Mouse (Mus musculus) liver, embryonic 12.5 days (tissue): ENCODE measurements around the gene Cpeb4. TPM values are rescaled to one million over a fixed set of nuclear protein-coding genes. Genes with fewer than 3 reads are reported as not detected.

ENCODE experiments used
- ATAC-seq: fragments of 200-750 bp; cut with Nextera tagmentation; 2 replicates; pipeline ENCODE4 v1.8.0; 2017; ENCODE audit warnings: moderate number of reproducible peaks, mild to moderate bottlenecking, moderate library complexity
- H3K27ac ChIP-seq: fragments of 300-500 bp; sonication (generic); 2 replicates; pipeline ENCODE4 v1.5.1; 2016; ENCODE audit warnings: mild to moderate bottlenecking
- H3K27me3 ChIP-seq: fragments of 300-500 bp; sonication (generic); replicated peaks from 2 replicates; pipeline ENCODE4 v1.6.1; 2016; ENCODE audit warnings: mild to moderate bottlenecking, moderate library complexity
- H3K36me3 ChIP-seq: fragments of 300-500 bp; sonication (generic); 2 replicates; pipeline ENCODE4 v1.6.1; 2016; ENCODE audit warnings: mild to moderate bottlenecking, moderate library complexity
- H3K4me1 ChIP-seq: fragments of 300-500 bp; sonication (generic); 2 replicates; pipeline ENCODE4 v1.6.1; 2016
- H3K4me2 ChIP-seq: fragments of 300-500 bp; sonication (generic); 2 replicates; pipeline ENCODE4 v1.6.1; 2016; ENCODE audit warnings: mild to moderate bottlenecking, moderate library complexity
- H3K4me3 ChIP-seq: fragments of 300-500 bp; sonication (generic); 2 replicates; pipeline ENCODE4 v1.5.1; 2016; ENCODE audit warnings: mild to moderate bottlenecking, moderate library complexity
- H3K9ac ChIP-seq: fragments of 300-500 bp; sonication (generic); 2 replicates; pipeline ENCODE4 v1.6.1; 2016; ENCODE audit warnings: mild to moderate bottlenecking, moderate library complexity
- H3K9me3 ChIP-seq: fragments of 300-500 bp; sonication (generic); replicated peaks from 2 replicates; pipeline ENCODE4 v1.6.1; 2016; ENCODE audit warnings: mild to moderate bottlenecking, moderate library complexity
- WGBS: fragments of 180-500 bp; shearing (Covaris S2); methylation state at CpG from one replicate; pipeline ENCODE4 v1.1.7; 2016; ENCODE audit not compliant: insufficient replicate concordance; 5-methylcytosine and 5-hydroxymethylcytosine counted together
- polyA plus RNA-seq: library from polyadenylated mRNA; unstranded; fragments of >200 nt; fragmentation: Nextera tagmentation; extraction: Ambion mirVana; gene quantifications from 2 replicates; pipeline ENCODE4 v1.2.1, GENCODE M21; 2016

The Cpeb4 gene
- polyA plus RNA-seq = 21.5 and 24.7 TPM in 2 replicates

DNA sequence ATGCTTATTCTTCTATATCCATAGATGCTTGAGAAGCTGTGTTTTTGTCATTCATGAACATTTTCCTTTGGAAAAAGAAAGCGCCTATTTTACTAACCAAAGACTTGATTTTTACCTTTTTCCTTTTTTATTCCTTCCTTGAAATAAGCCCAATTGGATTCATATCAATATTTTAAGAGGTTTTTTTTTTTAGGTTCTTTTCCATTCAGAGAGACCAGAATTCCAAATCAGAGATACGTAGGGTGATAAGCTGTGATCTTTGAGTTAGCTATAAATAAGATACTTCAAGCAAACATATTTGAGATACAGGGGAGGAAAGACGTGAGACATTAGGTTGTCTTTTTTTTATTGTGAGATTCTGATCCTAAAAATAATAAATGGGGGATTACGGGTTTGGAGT is at the start of gene Cpeb4:
TSS of gene Cpeb4 (plus strand) at position 301 of the 400 bp plus-strand sequence.
- H3K9ac ChIP-seq = peak within 1 kb of the TSS; percentile 97
- peak within 1 kb of the TSS; percentile 69 for H3K4me2 ChIP-seq
- H3K4me1 ChIP-seq = peaks cover 41% of the 10 kb centered on the region
- no peak for ATAC-seq
- H3K9me3 ChIP-seq = no peaks in the 10 kb centered on the region
- no peaks in the 10 kb centered on the region for H3K27me3 ChIP-seq
- peak within 1 kb of the TSS; percentile 94 for H3K27ac ChIP-seq
- H3K36me3 ChIP-seq = peaks cover 34% of the 10 kb centered on the region
- 72% methylated on average over 4 of the region's 4 CpGs for WGBS
- peak within 1 kb of the TSS; percentile 90 for H3K4me3 ChIP-seq

DNA sequence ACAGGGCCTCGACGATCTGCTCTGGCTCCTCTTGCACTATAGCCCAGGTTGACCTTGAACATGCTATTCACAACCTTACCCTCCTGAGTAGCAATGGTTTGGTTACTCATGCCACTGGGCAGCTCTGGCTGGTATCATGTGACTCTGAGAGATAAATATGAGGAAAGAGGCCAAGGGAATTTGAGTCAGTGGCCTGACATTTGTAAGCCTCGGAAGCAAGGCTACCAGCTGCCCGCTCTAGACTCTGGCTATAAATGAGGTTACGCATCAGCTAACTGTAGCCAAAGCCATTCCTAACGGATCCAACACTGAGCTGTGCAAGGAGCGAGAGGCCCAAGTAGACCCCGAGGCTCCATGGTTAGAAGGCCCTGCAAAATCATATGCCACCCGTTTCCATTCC is 49.5 kb upstream of the Cpeb4 start:
- WGBS = 85% methylated on average over 9 of the region's 9 CpGs
- Histone ChIP-seq H3K4me3 (no peak overlapping the region), H3K27ac (no peak overlapping the region), H3K27me3 (no peaks in the 10 kb centered on the region), H3K4me1 (peaks cover 75% of the 10 kb centered on the region), H3K9me3 (no peaks in the 10 kb centered on the region), H3K9ac (no peak overlapping the region), H3K4me2 (no peak overlapping the region), H3K36me3 (no peaks in the 10 kb centered on the region)
- no peak for ATAC-seq

DNA sequence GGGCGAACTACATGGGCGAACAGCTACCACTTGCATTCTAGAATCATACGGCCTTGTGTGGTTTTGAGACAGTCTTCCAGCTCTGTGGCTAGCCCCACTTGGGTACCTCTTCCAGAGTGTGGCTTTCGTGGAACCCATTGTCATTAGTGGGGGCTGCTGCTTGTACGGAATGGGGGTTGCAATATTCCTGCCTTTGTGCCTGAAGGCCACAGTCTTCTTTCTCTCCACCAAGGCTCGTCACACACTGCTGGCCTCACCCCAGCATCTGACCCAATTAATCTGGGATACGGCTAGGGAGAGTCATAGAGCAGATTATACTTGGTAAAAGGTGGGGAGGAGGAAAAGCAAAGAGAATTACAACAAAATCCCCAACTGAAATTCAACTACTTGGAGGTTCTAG is 48.5 kb upstream of the Cpeb4 start:
- no peaks in the 10 kb centered on the region for H3K36me3 ChIP-seq
- peak overlapping the region; percentile 78 for H3K27ac ChIP-seq
- peaks cover 84% of the 10 kb centered on the region for H3K4me1 ChIP-seq
- 86% methylated on average over 7 of the region's 7 CpGs for WGBS
- H3K9me3 ChIP-seq = no peaks in the 10 kb centered on the region
- H3K27me3 ChIP-seq = no peaks in the 10 kb centered on the region
- H3K4me2 ChIP-seq = no peak overlapping the region
- H3K9ac ChIP-seq = no peak overlapping the region
- no peak for ATAC-seq
- no peak overlapping the region for H3K4me3 ChIP-seq

DNA sequence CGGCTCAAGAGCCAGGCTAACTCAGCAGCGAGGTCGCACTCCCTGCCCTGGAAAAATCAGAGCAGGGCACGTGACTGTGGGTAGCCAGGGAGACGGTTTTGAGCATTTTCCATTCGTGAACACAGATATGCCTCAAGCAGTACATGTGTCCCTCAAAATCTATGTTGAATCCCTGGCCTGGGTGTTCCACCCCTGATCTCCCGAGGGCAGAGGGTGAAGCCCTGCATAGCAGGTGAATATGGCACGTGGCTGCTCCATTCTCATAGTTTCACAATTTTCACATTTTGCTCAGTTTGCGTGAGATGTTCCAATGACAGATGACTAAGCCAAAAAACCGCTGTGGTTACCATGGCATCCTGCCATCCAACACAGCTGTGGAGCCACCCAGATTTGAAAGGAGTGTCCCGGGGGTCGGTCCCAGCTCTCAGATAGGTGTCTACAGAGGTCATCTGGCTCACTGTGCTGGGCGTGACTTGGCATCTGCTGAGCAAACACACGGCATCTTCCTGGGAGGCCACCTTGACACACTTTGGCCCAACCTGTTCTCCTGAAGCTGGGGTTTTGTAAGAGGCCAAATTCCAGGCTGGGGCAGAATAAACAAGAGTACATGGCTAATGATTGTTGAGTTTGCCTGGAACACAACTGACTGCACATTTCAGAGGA is 47.4 kb upstream of the Cpeb4 start:
- peak; percentile 79 for ATAC-seq
- peak overlapping the region; percentile 78 for H3K27ac ChIP-seq
- peak overlapping the region; percentile 16; the same call in 1 of the 2 replicates for H3K4me2 ChIP-seq

DNA sequence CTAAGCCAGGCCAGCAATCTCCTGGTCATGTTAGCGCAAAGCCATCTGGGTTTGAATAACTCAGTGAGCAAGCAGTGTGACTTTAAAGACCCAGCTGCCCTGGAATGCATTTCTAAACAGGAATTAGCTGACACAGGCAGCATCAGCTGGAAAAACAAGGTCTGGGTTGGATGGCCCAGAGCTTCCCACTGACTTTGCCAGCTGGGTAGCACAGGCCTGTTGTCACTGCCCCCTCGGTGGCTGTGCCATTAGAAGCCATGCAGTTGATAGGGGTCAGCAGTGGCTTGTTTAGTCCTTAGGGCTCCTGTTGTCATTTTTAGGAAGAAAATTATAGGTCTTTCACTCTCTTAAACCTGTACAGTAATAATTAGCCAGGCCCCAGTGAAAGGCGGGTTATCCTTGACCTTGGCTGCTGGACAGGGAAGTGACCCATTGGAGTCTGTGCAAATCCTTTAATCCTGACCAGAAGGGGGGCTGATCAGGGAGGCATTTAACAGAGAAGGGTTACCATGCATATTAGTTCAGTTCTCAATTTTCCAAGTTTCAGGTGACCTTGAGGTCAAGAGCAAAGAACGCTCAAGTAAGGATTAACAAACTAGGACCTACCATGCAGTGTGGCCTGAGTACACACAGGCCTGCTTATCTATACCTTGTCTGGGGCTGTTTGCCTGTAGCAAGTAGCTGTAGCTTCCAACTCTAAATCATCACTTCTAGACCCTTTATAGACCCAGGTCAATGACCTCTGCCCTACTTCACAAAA is 43.8 kb upstream of the Cpeb4 start:
- no peak for ATAC-seq
- Histone ChIP-seq H3K9me3 (no peaks in the 10 kb centered on the region), H3K27me3 (no peaks in the 10 kb centered on the region), H3K4me2 (no peak overlapping the region), H3K9ac (0 out of 2 replicates have a peak overlapping the region, but pooled peaks have one; percentile 32), H3K27ac (peak overlapping the region; percentile 81), H3K4me3 (no peak overlapping the region), H3K4me1 (peaks cover 96% of the 10 kb centered on the region), H3K36me3 (no peaks in the 10 kb centered on the region)
- WGBS = 74% methylated on average over 4 of the region's 4 CpGs

More for the DNA sequence above, 47.4 kb upstream of the Cpeb4 start:
- no peaks in the 10 kb centered on the region for H3K36me3 ChIP-seq
- H3K9me3 ChIP-seq = no peaks in the 10 kb centered on the region
- H3K4me3 ChIP-seq = no peak overlapping the region
- H3K9ac ChIP-seq = peak overlapping the region; percentile 34; the same call in 1 of the 2 replicates
- 64% methylated on average over 14 of the region's 14 CpGs for WGBS
- peaks cover 94% of the 10 kb centered on the region for H3K4me1 ChIP-seq
- H3K27me3 ChIP-seq = no peaks in the 10 kb centered on the region

DNA sequence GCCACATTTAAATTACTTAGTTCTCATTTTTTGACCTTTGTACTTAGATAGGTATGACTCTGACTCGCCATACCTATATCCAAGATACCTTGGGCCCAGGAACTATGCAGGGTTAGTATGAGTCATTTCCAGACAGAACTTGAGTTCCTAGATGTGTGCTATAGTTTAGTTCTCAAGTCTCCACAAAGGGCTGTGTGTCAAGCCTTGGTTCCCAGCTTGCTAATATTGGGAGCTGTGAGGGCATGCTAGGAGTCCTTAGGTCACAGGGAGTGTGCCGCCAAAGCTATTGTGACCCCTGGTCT is 43.3 kb upstream of the Cpeb4 start:
- no peak overlapping the region for H3K9ac ChIP-seq
- H3K36me3 ChIP-seq = no peaks in the 10 kb centered on the region
- H3K9me3 ChIP-seq = no peaks in the 10 kb centered on the region
- H3K4me1 ChIP-seq = peaks cover 96% of the 10 kb centered on the region
- 76% methylated on average over 2 of the region's 2 CpGs for WGBS
- H3K27me3 ChIP-seq = no peaks in the 10 kb centered on the region
- ATAC-seq = no peak
- H3K4me3 ChIP-seq = no peak overlapping the region
- no peak overlapping the region for H3K4me2 ChIP-seq
- H3K27ac ChIP-seq = peak overlapping the region; percentile 81

DNA sequence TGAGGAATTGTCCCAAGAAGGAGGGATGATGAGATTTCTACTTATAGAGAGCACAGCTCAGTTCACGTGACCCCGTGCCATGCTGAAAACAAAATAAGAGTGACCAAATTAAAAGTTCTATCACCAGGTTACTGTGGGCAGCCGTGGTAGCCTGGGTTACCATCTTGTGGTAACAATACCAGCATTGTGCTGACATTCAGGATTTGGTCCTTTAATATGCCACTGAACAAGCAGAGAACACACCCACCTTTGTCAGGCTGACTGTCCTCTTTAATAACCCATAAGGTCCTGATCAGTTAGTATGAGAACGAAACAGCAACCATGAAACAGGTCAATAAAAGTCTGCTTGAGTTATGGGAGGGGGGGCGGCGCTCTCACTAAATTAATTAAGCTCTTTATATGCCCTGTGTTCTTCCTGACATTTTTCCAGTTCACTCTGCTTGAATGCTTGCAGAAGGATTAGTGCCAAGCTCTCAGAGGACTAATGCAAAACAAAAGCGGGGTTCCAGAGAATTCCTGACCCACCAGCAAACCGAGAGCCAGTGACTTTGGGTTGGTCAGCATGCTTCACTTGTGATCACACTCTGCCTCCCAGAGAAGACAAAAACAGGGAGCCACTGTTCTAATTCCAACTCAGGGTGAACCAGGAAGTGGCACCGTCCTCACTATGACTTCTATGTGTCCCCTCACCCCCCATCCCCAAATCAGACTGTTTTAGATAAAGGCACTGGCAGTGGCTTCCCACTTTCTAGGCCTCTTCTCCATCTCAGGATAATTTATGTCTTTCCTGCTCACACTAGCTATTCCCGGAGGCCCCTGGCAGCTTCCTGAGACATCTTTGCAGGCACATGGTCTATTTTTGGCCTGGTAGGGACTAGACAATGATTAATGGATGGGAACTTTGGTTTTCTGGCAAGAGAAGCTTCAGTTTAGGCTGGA is 41.5 kb upstream of the Cpeb4 start:
- Histone ChIP-seq H3K9me3 (no peaks in the 10 kb centered on the region), H3K9ac (peak overlapping the region; percentile 64), H3K27me3 (no peaks in the 10 kb centered on the region), H3K4me3 (no peak overlapping the region), H3K4me1 (peaks cover 96% of the 10 kb centered on the region), H3K36me3 (no peaks in the 10 kb centered on the region), H3K27ac (peak overlapping the region; percentile 98), H3K4me2 (peak overlapping the region; percentile 56)
- ATAC-seq = no peak
- 73% methylated on average over 10 of the region's 10 CpGs for WGBS

DNA sequence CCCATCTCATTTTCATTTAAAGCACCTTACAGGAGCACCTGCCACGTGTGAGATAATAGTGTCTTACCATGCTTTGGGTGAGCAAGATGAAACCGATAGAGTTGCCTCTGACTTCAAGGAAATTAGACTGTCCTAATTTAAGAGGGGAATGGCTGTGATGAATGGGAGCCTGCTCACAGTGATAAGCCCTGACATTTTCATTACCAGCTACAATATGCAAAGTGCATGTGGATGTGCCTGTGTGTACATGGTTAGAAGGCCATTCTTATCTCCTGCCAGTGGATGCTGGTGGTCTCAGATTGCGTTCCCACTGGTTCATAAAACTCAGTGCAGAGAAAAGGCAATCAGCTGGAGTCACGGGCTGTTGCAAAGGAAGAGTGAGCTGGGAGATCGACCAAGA is 40.6 kb upstream of the Cpeb4 start:
- peak; percentile 90 for ATAC-seq
- peaks cover 97% of the 10 kb centered on the region for H3K4me1 ChIP-seq
- 15% methylated on average over 5 of the region's 5 CpGs for WGBS
- no peaks in the 10 kb centered on the region for H3K36me3 ChIP-seq
- no peak overlapping the region for H3K4me3 ChIP-seq
- peak overlapping the region; percentile 98 for H3K27ac ChIP-seq
- no peaks in the 10 kb centered on the region for H3K9me3 ChIP-seq
- H3K4me2 ChIP-seq = peak overlapping the region; percentile 56
- H3K9ac ChIP-seq = peak overlapping the region; percentile 64
- no peaks in the 10 kb centered on the region for H3K27me3 ChIP-seq

DNA sequence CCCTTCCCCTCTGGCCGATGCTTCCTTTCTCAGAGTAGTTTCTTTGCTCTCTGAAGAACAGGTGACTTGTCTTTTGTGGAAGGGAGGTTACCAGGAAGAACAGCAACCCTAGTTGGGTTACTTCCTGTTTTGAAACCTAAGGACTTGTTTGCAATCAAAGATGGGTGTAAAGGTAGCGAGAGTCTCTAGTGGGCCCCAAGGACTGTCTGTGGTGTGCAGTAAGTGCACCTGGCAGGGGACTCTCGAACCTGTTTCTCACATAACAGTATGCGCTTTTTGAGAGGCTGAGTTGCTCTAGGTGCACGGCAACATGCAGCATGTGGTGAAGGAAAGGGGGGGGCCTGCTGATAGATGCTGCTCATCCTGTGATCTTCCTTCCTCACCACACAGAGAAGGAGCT is 40.0 kb upstream of the Cpeb4 start:
- Histone ChIP-seq H3K9ac (peak overlapping the region; percentile 64), H3K4me3 (no peak overlapping the region), H3K9me3 (no peaks in the 10 kb centered on the region), H3K4me2 (peak overlapping the region; percentile 56), H3K27me3 (no peaks in the 10 kb centered on the region), H3K27ac (peak overlapping the region; percentile 98), H3K4me1 (peaks cover 97% of the 10 kb centered on the region), H3K36me3 (no peaks in the 10 kb centered on the region)
- 56% methylated on average over 5 of the region's 5 CpGs for WGBS
- ATAC-seq = no peak

DNA sequence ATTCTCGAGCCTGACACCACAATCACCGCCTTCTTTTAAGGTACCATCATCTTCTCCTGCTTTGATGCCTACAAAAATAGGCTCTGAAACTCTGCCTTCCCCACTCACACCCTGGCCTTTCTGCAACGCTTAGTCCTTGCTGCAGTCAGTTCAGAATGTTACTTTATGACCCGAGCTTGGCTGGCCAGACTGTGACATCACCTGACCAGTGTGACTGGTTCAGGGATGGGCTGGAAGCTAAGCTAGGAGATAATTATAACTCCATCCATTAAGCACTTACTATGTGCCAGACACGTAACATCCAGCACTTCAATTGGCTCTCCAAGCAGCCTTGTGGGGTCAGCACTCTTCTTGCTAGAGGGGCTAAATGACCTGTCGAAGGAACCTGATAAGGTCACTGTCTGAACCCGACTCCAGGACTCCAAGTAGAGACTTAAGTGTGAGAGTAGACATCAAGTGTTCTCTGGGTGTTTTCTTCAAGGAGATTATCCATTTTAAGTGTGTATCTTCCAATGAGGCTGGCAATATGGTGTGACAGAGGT is 39.5 kb upstream of the Cpeb4 start:
- H3K9ac ChIP-seq = peak overlapping the region; percentile 64
- H3K27me3 ChIP-seq = no peaks in the 10 kb centered on the region
- no peaks in the 10 kb centered on the region for H3K9me3 ChIP-seq
- 76% methylated on average over 7 of the region's 7 CpGs for WGBS
- peak overlapping the region; percentile 98 for H3K27ac ChIP-seq
- peaks cover 97% of the 10 kb centered on the region for H3K4me1 ChIP-seq
- no peak overlapping the region for H3K4me3 ChIP-seq
- no peak for ATAC-seq
- no peaks in the 10 kb centered on the region for H3K36me3 ChIP-seq
- H3K4me2 ChIP-seq = peak overlapping the region; percentile 56

DNA sequence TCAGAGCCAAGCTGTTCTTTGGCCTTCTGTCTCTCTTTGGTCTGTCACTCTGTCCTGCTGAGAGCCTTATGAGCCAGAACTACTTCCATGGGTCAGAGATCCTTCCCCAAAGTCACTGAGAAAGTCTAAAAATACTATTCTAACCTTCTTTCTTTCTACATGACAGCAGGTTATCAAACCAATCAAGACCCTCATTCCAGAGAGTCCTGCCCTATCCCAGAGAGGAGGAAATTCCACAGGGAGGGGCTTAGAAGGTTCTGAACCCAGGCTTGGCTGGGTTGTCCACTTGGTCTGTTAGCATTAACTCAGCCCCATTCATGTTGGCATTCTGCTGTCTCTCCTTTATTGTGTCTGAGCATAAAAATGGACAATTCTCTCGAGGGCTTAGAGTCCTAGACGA is 38.5 kb upstream of the Cpeb4 start:
- Histone ChIP-seq H3K27me3 (no peaks in the 10 kb centered on the region), H3K4me1 (peaks cover 96% of the 10 kb centered on the region), H3K4me2 (no peak overlapping the region), H3K9me3 (no peaks in the 10 kb centered on the region), H3K9ac (peak overlapping the region; percentile 64), H3K27ac (peak overlapping the region; percentile 98), H3K4me3 (no peak overlapping the region), H3K36me3 (no peaks in the 10 kb centered on the region)
- WGBS = 74% methylated on average over 2 of the region's 2 CpGs
- no peak for ATAC-seq
